Mouse (Mus musculus) liver, embryonic 14.5 days (tissue): ENCODE measurements around the gene Trim62.

Source experiments
- CTCF ChIP-seq: IDR thresholded peaks from 2 replicates; pipeline ENCODE4 v1.5.1; 2016; ENCODE audit warnings: antibody characterized with exemption, low read depth, control low read depth
- EP300 ChIP-seq: IDR thresholded peaks from 2 replicates; pipeline ENCODE4 v1.6.1; 2016; ENCODE audit warnings: antibody characterized with exemption, low read depth

- TF ChIP-seq EP300 (no peak), CTCF (no peak)
Measured at GRCm38 (mm10) chr4:128935595-128935994, 52.2 kb downstream of the Trim62 start.
